Mouse (Mus musculus) midbrain, embryonic 11.5 days (tissue): ENCODE measurements around the gene Pdha1. TPM values are rescaled to one million over a fixed set of nuclear protein-coding genes. Genes with fewer than 3 reads are reported as not detected.

Experiments
- ATAC-seq: fragments of 200-750 bp; cut with Nextera tagmentation; 2 replicates; pipeline ENCODE4 v1.8.0; 2017; ENCODE audit warnings: moderate TSS enrichment, moderate library complexity; ENCODE audit not compliant: low FRiP score
- DNase-seq: peaks from one replicate; pipeline ENCODE4 v3.0.0; 2015; ENCODE audit warnings: low spot score; ENCODE audit errors: missing footprints
- H3K27ac ChIP-seq: fragments of 300-500 bp; sonication (generic); 2 replicates; pipeline ENCODE4 v1.5.1; 2014; ENCODE audit warnings: low read depth, low read length
- H3K27me3 ChIP-seq: fragments of 300-500 bp; sonication (generic); 2 replicates; pipeline ENCODE4 v1.6.1; 2014; ENCODE audit warnings: mild to moderate bottlenecking, low read length, moderate library complexity, mixed read lengths; ENCODE audit not compliant: control insufficient read depth, insufficient read depth
- H3K36me3 ChIP-seq: fragments of 300-500 bp; sonication (generic); 2 replicates; pipeline ENCODE4 v1.6.1; 2014; ENCODE audit warnings: mild to moderate bottlenecking, low read length, moderate library complexity, mixed read lengths; ENCODE audit not compliant: control insufficient read depth, insufficient read depth
- H3K4me1 ChIP-seq: fragments of 300-500 bp; sonication (generic); 2 replicates; pipeline ENCODE4 v1.6.1; 2014; ENCODE audit warnings: low read length; ENCODE audit not compliant: control insufficient read depth, insufficient read depth
- H3K4me2 ChIP-seq: fragments of 300-500 bp; sonication (generic); 2 replicates; pipeline ENCODE4 v1.6.1; 2014; ENCODE audit warnings: mild to moderate bottlenecking, moderate library complexity
- H3K4me3 ChIP-seq: fragments of 300-500 bp; sonication (generic); 2 replicates; pipeline ENCODE4 v1.5.1; 2014; ENCODE audit warnings: low read depth, low read length
- H3K9ac ChIP-seq: fragments of 300-500 bp; sonication (generic); 2 replicates; pipeline ENCODE4 v1.6.1; 2014; ENCODE audit warnings: low read length
- H3K9me3 ChIP-seq: fragments of 300-500 bp; sonication (generic); 2 replicates; pipeline ENCODE4 v1.6.1; 2016; ENCODE audit warnings: low read length; ENCODE audit not compliant: control insufficient read depth
- WGBS: fragments of 180-500 bp; shearing (Covaris S2); extraction: QIAGEN DNeasy Blood & Tissue Kit; methylation state at CpG from one replicate; pipeline ENCODE4 v1.1.7; 2014; 5-methylcytosine and 5-hydroxymethylcytosine counted together
- polyA plus RNA-seq: library from polyadenylated mRNA; unstranded; fragments of >200 nt; fragmentation: Nextera tagmentation; extraction: Ambion mirVana; gene quantifications from 2 replicates; pipeline ENCODE4 v1.2.1, GENCODE M21; 2014

Pdha1 gene
- 146 and 150 TPM in 2 replicates for polyA plus RNA-seq

GRCm38 (mm10) chrX:160137861-160138717, at the start of gene Pdha1:
TSS of gene Pdha1 (minus strand) at chrX:160138413.
- peak within 1 kb of the TSS; percentile 48; the same call in 1 of the 2 replicates for H3K27ac ChIP-seq
- no peaks in the 10 kb centered on the region; the same call in 1 of the 2 replicates for H3K4me1 ChIP-seq
- H3K9ac ChIP-seq: peak within 1 kb of the TSS; percentile 67
- DNase-seq (peak; percentile 96), ATAC-seq (peak; percentile 97)
- H3K9me3 ChIP-seq: no peaks in the 10 kb centered on the region
- peak within 1 kb of the TSS; percentile 64 for H3K4me2 ChIP-seq
- 12% methylated on average over 48 of the region's 67 CpGs for WGBS
- peak within 1 kb of the TSS; percentile 60 for H3K4me3 ChIP-seq
- no peaks in the 10 kb centered on the region for H3K36me3 ChIP-seq
- peaks cover 6% of the 10 kb centered on the region for H3K27me3 ChIP-seq

- Histone ChIP-seq H3K27ac (no peak overlapping the region), H3K36me3 (no peaks in the 10 kb centered on the region), H3K9ac (no peak overlapping the region), H3K4me1 (no peaks in the 10 kb centered on the region), H3K4me3 (no peak overlapping the region), H3K27me3 (no peaks in the 10 kb centered on the region; the same call in 1 of the 2 replicates), H3K4me2 (no peak overlapping the region), H3K9me3 (no peaks in the 10 kb centered on the region)
- 67% methylated on average over 3 of the region's 3 CpGs for WGBS
- ATAC-seq (no peak), DNase-seq (no peak)
Measured at GRCm38 (mm10) chrX:160179032-160179431, 40.8 kb upstream of the Pdha1 start.

DNA sequence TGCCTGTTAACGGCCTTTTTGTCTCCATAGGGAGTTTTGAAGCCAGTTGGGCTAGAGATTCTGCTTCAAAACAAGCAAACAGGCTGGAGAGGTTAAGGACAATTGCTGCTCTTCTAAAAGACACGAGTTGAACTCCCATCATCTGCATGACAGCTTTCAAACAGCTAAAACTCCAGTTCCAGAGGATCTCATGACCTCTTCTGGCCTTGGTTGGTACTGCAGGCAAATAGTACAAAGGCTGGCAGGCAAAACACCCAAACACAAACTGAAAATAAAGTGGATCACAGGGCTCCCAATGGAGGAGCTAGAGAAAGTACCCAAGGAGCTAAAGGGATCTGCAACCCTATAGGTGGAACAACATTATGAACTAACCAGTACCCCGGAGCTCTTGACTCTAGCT, 31.9 kb upstream of the Pdha1 start:
- H3K27ac ChIP-seq: no peak overlapping the region
- H3K4me3 ChIP-seq: no peak overlapping the region
- no peak for ATAC-seq
- no peaks in the 10 kb centered on the region for H3K36me3 ChIP-seq
- DNase-seq: peak; percentile 96
- 17% methylated on average over 2 of the region's 3 CpGs for WGBS
- no peaks in the 10 kb centered on the region for H3K9me3 ChIP-seq
- H3K9ac ChIP-seq: no peak overlapping the region
- H3K27me3 ChIP-seq: no peaks in the 10 kb centered on the region
- no peak overlapping the region for H3K4me2 ChIP-seq
- no peaks in the 10 kb centered on the region; the same call in 1 of the 2 replicates for H3K4me1 ChIP-seq

- Histone ChIP-seq H3K9ac (no peak overlapping the region), H3K36me3 (no peaks in the 10 kb centered on the region), H3K4me1 (no peaks in the 10 kb centered on the region; the same call in 1 of the 2 replicates), H3K27me3 (no peaks in the 10 kb centered on the region; the same call in 1 of the 2 replicates), H3K4me2 (no peak overlapping the region), H3K9me3 (no peaks in the 10 kb centered on the region), H3K27ac (peak overlapping the region; percentile 71), H3K4me3 (no peak overlapping the region)
- WGBS: 32% methylated on average over 6 of the region's 6 CpGs
- peak; percentile 86 for DNase-seq
- peak; percentile 89 for ATAC-seq
Measured at GRCm38 (mm10) chrX:160166246-160166985, 28.2 kb upstream of the Pdha1 start.

DNA sequence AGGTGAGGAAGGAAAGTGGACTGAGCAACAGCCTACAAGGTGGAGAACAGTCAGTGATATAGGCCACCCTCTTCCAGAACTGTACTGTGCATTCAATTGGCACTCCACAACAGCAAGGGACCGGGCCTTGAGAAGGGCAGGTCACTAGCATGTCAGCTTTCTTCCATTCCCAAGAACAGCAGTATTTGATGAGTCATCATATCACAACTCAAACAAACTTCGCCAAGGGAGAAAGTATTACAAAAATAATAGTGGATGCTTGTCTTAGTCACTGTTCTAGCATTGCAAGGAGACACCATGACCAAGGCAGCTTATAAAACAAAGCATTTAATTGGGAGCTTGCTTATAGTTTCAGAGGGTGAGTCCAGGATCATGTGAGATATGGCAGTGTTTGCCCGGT, 26.0 kb upstream of the Pdha1 start:
- 86% methylated on average over 3 of the region's 3 CpGs for WGBS
- H3K27me3 ChIP-seq: no peaks in the 10 kb centered on the region; the same call in 1 of the 2 replicates
- H3K9ac ChIP-seq: no peak overlapping the region
- H3K4me2 ChIP-seq: no peak overlapping the region
- ATAC-seq (no peak), DNase-seq (no peak)
- no peak overlapping the region for H3K4me3 ChIP-seq
- H3K9me3 ChIP-seq: no peaks in the 10 kb centered on the region
- H3K27ac ChIP-seq: no peak overlapping the region
- no peaks in the 10 kb centered on the region for H3K36me3 ChIP-seq
- H3K4me1 ChIP-seq: no peaks in the 10 kb centered on the region; the same call in 1 of the 2 replicates

DNA sequence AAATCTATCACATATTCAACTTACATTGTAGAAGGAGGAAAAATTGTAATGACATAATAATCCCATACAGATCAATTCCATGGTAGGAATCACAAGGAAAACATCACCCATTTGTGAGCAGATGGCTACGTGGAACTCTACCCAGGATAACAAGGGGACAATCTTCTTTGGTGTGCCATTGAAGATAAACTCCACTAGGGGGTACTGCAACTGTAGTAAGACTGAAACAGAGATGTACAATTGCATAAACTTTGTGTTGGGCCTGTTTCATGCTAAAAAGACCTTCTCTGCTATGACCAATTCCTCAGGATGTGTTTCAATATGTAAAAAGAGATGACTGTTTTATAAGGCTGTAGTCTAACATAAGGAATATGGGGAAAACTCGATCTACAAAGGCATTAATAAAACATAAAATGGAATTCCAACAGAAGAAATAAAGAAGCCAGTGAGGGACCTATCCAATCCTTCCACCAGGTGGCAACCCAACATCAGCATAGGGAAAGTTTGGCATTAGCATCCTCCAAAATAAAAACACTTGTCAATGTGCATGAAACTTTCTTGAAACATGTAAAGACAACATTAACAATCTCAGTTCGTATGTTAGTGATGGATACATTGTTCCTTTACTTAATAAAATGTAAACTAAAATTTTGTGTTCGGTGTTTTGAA, 15.1 kb upstream of the Pdha1 start:
- no peak overlapping the region for H3K27ac ChIP-seq
- H3K4me2 ChIP-seq: no peak overlapping the region
- WGBS: 57% methylated on average over 4 of the region's 4 CpGs
- H3K4me1 ChIP-seq: no peaks in the 10 kb centered on the region
- no peak for DNase-seq
- H3K4me3 ChIP-seq: no peak overlapping the region
- ATAC-seq: no peak
- no peaks in the 10 kb centered on the region for H3K9me3 ChIP-seq
- no peaks in the 10 kb centered on the region for H3K36me3 ChIP-seq
- H3K9ac ChIP-seq: no peak overlapping the region
- no peaks in the 10 kb centered on the region; the same call in 1 of the 2 replicates for H3K27me3 ChIP-seq

GRCm38 (mm10) chrX:160148859-160149258, 10.6 kb upstream of the Pdha1 start:
- WGBS: 89% methylated on average over 3 of the region's 3 CpGs
- H3K4me1 ChIP-seq: no peaks in the 10 kb centered on the region
- no peaks in the 10 kb centered on the region; the same call in none of the 2 replicates for H3K27me3 ChIP-seq
- no peaks in the 10 kb centered on the region for H3K36me3 ChIP-seq
- DNase-seq (no peak), ATAC-seq (no peak)
- H3K4me2 ChIP-seq: no peak overlapping the region
- H3K9me3 ChIP-seq: no peaks in the 10 kb centered on the region
- no peak overlapping the region for H3K9ac ChIP-seq
- no peak overlapping the region for H3K4me3 ChIP-seq
- no peak overlapping the region for H3K27ac ChIP-seq

DNA sequence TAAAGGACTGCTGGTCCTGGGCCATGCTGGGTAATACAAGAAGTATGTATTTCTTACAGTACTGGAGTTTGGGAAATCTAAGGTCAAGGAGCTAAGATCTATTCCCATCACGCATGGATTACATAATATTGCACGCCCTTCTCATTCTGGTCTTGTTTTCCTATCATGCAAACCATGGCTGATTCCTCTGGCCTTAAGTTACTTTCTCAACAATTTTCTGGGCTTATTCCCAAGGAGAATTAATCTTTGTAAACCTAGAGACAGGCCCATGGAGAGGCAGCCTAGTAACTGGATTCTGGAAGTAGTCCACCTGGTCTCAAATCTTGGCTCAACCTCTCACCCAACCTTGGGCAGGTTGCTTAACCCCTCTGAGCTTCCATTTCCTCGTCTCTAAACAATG, 9.2 kb upstream of the Pdha1 start:
- no peak for DNase-seq
- no peaks in the 10 kb centered on the region for H3K4me1 ChIP-seq
- no peaks in the 10 kb centered on the region; the same call in none of the 2 replicates for H3K27me3 ChIP-seq
- 88% methylated on average over 3 of the region's 3 CpGs for WGBS
- H3K9me3 ChIP-seq: no peaks in the 10 kb centered on the region
- H3K36me3 ChIP-seq: no peaks in the 10 kb centered on the region
- ATAC-seq: no peak
- no peak overlapping the region for H3K4me2 ChIP-seq
- H3K4me3 ChIP-seq: no peak overlapping the region
- H3K27ac ChIP-seq: no peak overlapping the region
- H3K9ac ChIP-seq: no peak overlapping the region
